Mouse (Mus musculus) gastrocnemius, adult 18-20 months (tissue): ENCODE measurements around the gene Cdk4. TPM values are rescaled to one million over a fixed set of nuclear protein-coding genes. Genes with fewer than 3 reads are reported as not detected.
A peak's percentile ranks its signal among the peaks of the same experiment; 100 is the strongest.

Experiments used
- DNase-seq: peaks from one replicate; pipeline ENCODE4 v3.0.0; 2021; ENCODE audit warnings: low spot score
- total RNA-seq, 2 experiments: library from RNA; stranded (reverse); gene quantifications; 2 replicates each; pipeline ENCODE4 v1.2.3; 2021

Gene Cdk4
- total RNA-seq, 2 experiments from 2014 or later, result 42.2 to 45.6 TPM

- no peak for DNase-seq
These were observed 10.6 kb downstream of the Cdk4 start for GRCm38 (mm10) chr10:127073981-127074380.

GRCm38 (mm10) chr10:127075080-127075479 lies 11.7 kb downstream of the Cdk4 start, which contains the start of gene Agap2:
Agap2 (plus strand) TSS chr10:127075284.
- DNase-seq, result no peak

GRCm38 (mm10) chr10:127075651-127076050 lies 12.3 kb downstream of the Cdk4 start:
- DNase-seq, result no peak

- no peak for DNase-seq
These were observed 12.7 kb downstream of the Cdk4 start for GRCm38 (mm10) chr10:127076082-127076481.

- no peak for DNase-seq
These were observed 14.2 kb downstream of the Cdk4 start for GRCm38 (mm10) chr10:127077515-127077914.

- no peak for DNase-seq
These were observed 14.8 kb downstream of the Cdk4 start for GRCm38 (mm10) chr10:127078001-127078676.

- DNase-seq, result no peak
These were observed 15.6 kb downstream of the Cdk4 start for GRCm38 (mm10) chr10:127078677-127079575.

- no peak for DNase-seq
These were observed 16.5 kb downstream of the Cdk4 start for GRCm38 (mm10) chr10:127079665-127080391.

GRCm38 (mm10) chr10:127080901-127081780 lies 17.8 kb downstream of the Cdk4 start:
- DNase-seq, result no peak

- DNase-seq, result no peak
These were observed 18.8 kb downstream of the Cdk4 start for GRCm38 (mm10) chr10:127081996-127082620.

- DNase-seq, result no peak
These were observed 20.1 kb downstream of the Cdk4 start for GRCm38 (mm10) chr10:127083292-127083914.

- DNase-seq, result no peak
These were observed 20.6 kb downstream of the Cdk4 start for GRCm38 (mm10) chr10:127083915-127084306.

- DNase-seq, result no peak
These were observed 21.7 kb downstream of the Cdk4 start for GRCm38 (mm10) chr10:127085052-127085451.

GRCm38 (mm10) chr10:127085633-127086032 lies 22.3 kb downstream of the Cdk4 start:
- no peak for DNase-seq

GRCm38 (mm10) chr10:127090560-127091411 lies 27.5 kb downstream of the Cdk4 start:
- peak; percentile 30 for DNase-seq

GRCm38 (mm10) chr10:127091507-127092396 lies 28.4 kb downstream of the Cdk4 start:
- DNase-seq, result no peak

GRCm38 (mm10) chr10:127092742-127093141 lies 29.4 kb downstream of the Cdk4 start:
- no peak for DNase-seq

- DNase-seq, result no peak
These were observed 31.1 kb downstream of the Cdk4 start for GRCm38 (mm10) chr10:127094382-127094802.
